Mouse (Mus musculus): Measurements from ENCODE around the gene Olfr729.

DNA sequence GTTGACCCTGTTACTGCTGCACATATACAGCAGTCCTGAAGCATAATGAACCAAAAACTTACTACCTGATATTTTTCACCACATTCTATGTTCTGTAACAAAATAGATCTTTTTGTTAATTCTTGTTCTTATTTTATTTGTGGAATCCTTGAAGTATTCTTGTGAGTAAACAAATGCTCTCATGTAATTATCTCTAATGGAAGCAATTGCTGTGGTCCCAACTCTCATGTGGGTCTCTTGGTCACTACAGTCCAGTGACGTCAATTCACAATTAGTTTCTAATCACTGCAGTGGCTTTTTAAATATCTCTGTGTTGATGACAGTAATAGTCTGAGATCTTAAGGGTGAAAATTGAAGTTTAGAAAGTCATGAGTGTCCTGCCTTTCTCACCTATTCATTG lies 29.8 kb downstream of the Olfr729 start, which contains the start of gene Olfr727:
- TF ChIP-seq POLR2A (IDR thresholded peaks at IDR 0.05; ENCODE audit: borderline replicate concordance, extremely low read depth, insufficient read depth, insufficient read length, poor library complexity, severe bottlenecking) (no peak), CTCF (IDR thresholded peaks at IDR 0.05; ENCODE audit: borderline replicate concordance, extremely low read depth, insufficient read depth, insufficient read length) (no peak)
